Mouse (Mus musculus) adrenal gland, adult 2 months (tissue): ENCODE results near the gene Ech1. TPM values are rescaled to one million over a fixed set of nuclear protein-coding genes. Genes with fewer than 3 reads are reported as not detected.
A peak's percentile ranks its signal among the peaks of the same experiment; 100 is the strongest.

Experiments used
- DNase-seq: peaks from one replicate; pipeline ENCODE4 v3.0.0; 2021
- long read RNA-seq: library from polyadenylated mRNA; stranded (forward); transcript quantifications from one replicate; pipeline ENCODE4 v2.0.0, GENCODE M21; 2021
- polyA plus RNA-seq: library from polyadenylated mRNA; depleted of rRNA; stranded (reverse); fragments of >200 nt; gene quantifications from 2 replicates; pipeline ENCODE4 v1.2.3, GENCODE M21; 2012; rRNA removed
- total RNA-seq, 2 experiments: library from RNA; stranded (reverse); gene quantifications; 2 replicates each; pipeline ENCODE4 v1.2.3; 2021

The Ech1 gene
- 100 to 1,000 TPM; 520 to 711 TPM for total RNA-seq
- 486 and 560 TPM in 2 replicates for polyA plus RNA-seq
- long read RNA-seq, transcript Ech1-201 (10 exons, 1,267 nt): major isoform, 624 of 652 reads
- long read RNA-seq, partial matches to known transcripts: 18 of 652 reads
- long read RNA-seq, other reads (novel, unspliced or antisense): 9 of 652 reads

GRCm38 (mm10) chr7:28824941-28825685, at the start of gene Ech1:
Gene Ech1 (plus strand): TSS chr7:28825217.
- DNase-seq: peak; percentile 93

GRCm38 (mm10) chr7:28778825-28779224, 46.2 kb upstream of the Ech1 start:
- peak; percentile 68 for DNase-seq

GRCm38 (mm10) chr7:28780067-28780658, 44.9 kb upstream of the Ech1 start:
- peak; percentile 86 for DNase-seq

GRCm38 (mm10) chr7:28780857-28781256, 44.2 kb upstream of the Ech1 start:
- peak; percentile 52 for DNase-seq

- DNase-seq: no peak
Observed at GRCm38 (mm10) chr7:28781261-28781663, 43.8 kb upstream of the Ech1 start.

DNA sequence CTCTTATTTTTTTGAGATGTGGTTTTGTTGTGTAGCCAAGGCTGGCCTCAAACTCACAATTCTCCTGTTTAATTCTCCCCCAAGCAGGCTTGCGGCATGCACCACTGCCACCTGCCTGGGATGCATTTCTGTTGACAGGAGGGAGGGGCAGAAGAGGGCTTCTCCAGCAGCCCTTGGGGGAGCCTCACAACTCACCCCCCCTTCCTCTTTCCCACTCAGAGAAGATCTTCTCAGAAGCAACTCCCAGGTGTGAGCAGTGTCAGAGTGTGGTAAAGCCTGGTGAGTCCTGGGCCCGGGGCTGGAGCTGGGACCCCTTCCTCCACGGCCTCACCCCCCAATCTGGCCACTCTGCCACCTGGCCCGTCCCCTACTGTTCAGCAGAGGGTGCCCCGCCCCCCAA, 39.9 kb upstream of the Ech1 start:
- no peak for DNase-seq

DNA sequence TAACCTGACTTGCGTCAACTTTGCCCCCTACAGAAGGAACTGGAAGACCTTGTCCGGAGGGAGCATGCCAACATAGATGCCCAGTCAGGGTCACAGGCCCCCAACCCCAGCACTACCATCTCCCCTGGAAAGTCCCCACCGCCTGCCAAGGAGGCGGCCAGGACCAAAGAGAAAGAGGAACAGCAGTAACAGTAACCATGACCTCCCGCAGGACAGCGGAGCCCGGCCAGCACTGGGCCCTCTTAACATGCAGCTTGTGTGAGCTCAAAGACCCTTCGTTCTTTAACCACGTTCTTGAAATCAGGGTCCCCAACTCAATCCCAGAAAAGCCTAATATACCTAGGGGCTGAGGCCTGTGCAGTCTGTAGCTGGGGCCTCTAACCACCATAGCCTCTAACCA, 37.1 kb upstream of the Ech1 start:
- DNase-seq: no peak

DNA sequence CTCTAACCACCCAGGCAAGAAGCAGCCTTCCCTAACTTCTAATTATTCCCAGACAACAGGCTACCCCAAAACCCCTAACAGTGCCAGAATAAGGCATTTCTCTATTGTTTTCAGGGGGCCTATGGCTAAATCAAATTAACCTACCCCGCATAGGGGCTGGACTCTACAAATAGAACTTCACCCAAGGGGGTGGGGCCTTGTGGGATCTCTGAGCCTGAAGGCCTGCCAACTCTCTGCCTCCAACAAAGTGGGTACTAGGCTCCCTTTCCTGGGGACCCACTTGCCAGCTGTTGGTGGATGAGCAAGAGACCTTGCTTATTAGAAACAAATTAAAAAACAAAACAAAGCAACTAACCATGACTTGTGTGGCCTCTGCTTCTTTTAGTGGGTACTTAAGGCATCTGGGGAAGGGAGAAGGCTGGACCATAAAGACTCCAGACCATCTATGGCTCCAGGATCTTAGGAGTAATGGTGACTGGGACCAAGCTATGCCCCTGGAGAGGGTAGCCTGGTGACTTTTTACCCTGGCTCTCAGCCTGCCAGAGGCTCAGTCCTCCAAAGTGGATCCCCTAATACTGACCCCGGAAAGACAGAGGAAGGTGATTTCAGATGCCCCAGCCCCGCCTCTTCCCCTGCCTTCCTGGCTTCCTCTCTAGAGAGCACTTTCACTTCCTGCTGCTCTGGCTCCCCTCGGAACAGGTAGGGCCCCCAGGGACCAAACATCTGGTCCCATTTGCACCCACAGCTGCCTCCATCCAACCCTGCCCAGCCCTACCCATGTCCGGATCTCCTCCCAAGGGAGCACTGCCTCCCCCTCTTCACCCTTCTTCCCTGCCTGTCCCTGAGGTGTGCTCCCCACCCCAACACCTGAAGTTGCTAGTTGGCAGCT, 36.5 kb upstream of the Ech1 start, which contains the start of gene Rinl:
Gene Rinl, plus strand, starts transcription at position 663 of the 889 bp plus-strand sequence.
- DNase-seq: no peak

DNA sequence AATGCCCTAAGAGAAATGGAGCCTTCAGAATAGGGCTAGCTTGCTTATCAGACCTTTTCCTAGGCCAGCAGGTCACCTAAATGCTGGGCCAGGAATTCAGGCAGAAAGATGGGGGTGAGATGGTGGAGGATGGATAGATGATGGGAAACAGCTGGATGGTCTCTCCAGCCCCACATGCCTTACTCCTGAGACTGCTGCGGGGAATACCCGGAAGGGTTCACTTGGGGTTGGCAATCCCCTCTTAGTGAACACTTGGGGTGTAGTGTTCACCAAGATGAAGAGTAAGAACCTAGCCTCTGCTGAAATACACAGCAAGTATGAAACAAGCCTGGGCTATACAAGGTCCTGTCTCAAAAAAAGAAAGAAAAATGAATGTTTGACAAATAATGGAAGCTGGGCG, 35.8 kb upstream of the Ech1 start:
- DNase-seq: no peak

DNA sequence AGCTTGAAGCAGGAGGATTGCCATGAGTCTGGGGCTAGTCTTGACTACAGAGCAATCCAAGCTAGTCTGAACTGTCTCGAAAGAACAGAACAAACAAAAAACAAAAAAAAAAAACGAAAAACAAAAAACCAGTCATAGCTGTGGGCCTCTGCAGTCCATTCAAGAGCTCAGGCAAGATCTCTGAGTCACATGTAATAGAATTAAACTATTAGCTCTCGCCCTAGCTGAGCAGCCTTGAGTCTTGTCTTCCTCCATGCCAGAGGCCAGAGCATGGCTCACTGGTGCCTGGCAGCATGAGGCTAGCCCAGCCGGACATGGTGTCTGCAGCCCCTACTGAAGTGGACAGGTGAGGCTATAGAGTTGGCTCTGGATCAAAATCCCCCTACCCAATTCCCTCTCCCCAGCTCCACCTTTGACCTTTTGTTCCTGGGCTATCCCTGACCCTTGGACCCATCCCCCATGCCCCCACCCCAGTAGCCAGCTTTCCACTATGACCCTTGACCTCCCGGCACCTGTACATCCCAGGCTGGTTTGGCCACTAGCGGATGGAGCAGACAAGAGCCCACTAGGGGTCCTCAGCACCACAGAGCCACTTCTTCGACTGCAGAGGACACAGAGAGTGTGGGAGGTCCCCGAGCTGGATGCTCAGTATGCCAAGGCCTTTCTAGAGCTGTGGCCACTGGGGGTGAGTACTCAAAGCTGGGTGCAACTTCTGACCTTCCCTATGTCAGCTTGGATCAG, 34.8 kb upstream of the Ech1 start:
- DNase-seq: no peak

DNA sequence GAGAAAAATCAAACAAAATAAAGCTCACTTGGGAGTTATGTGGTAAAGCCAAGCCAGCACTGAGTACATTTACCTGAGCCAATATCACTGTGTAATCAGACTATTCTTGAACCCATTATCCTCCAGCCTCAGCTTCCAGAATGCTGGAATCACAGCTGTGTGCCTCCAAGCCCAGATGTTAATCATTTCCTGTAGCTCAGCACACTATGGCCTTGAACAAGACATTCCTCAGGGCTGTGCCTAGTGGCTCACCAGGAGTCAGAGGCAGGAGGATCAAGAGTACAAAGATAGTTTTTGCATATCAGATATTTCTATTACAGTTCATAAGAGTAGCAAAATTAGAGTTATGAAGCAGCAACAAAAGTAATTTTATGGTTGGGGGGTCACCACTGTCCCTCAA, 33.3 kb upstream of the Ech1 start:
- no peak for DNase-seq

- DNase-seq: no peak
Observed at GRCm38 (mm10) chr7:28792391-28793185, 32.4 kb upstream of the Ech1 start.

DNA sequence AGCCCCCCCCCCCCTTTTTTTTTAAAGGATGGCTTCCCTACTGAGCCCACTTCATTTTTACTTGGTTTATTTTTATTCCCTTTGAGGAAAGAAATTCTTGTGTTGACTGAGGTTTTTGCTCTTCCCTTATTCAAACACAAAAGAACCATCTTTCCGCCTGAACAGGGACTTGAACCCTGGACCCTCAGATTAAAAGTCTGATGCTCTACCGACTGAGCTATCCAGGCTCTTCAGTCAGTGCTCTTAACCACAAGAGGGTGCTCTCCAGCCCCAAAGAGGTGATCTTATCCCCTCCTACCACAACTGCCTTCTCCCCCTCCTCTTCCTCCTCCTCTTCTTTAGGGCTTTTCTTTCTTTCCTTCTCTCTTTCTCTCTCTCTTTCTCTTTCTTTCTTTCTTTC, 31.2 kb upstream of the Ech1 start:
- DNase-seq: no peak

DNA sequence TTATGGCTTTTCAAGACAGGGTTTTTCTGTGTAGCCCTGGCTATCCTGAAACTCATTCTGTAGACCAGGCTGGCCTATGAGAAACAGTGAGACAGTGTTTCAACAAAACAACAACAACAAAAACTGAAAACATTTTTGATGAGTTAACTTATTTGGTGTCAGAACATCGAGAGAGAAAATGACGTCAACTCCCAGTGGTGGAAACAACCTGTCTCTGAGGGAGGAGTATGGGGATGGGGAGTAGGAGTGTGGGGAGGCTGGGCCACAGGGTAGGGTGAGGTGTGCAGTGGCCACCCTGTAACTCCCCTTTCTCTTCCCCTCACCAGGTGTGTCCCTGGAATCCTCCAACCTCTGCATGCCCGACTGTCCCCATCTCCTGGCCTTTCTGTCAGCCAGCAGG, 30.5 kb upstream of the Ech1 start:
- DNase-seq: no peak

DNA sequence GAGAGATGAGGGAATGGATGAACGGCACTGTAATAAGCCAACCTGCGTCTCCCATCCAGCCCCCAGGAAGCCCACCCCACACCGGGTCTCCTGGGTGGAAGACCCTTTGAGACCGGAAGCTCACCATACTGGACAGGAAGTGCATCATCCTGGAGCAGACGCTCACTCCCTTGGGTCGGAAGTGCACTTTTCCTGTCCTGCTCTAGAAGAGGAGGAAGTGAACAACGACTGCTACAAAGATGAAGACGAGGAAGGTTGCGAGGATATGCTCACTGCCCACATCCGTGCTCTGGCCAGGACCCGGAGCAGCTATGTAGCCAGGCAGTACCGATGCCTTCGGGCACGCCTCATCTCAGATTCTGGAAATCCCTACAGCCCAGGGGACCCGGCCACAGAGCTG, 29.2 kb upstream of the Ech1 start:
- DNase-seq: no peak

- peak; percentile 90 for DNase-seq
Observed at GRCm38 (mm10) chr7:28796562-28796975, 28.4 kb upstream of the Ech1 start.

DNA sequence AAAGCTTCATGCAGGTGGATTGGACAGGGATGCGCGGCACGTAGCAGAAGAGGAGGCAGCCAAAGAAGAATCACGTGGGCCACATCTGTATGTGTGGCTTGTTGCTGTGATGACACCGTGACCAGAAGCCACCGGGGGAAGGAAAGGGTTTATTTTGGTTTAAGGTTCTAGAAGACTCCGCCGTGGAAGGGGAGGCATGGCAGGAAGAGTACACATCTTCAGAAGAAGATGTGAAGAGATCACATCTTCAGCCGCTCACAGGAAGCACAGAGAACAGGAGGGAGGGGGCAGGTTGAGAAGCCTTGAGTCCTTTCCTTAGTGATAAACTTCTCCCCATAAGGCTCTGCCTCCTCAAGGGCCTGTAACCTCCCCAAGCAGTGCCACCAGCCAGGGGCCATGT, 25.0 kb upstream of the Ech1 start:
- DNase-seq: no peak

DNA sequence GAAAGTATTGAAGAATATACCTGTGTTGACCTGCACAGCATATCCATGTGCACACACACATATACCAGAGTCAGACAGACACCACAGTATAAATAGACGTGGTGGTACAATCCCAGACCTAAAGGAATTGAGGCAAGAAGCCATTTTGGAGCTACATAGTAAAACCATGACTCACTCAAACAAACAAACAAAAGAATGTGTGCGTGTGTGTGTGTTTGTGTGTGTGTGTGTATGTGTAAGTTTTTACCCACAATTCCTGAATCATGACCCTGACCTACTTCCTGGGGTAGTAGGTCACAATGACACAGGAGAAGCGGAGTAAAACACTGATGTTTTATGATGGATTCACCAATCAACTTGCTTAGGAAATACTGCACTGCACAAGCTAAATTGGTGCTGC, 23.6 kb upstream of the Ech1 start:
- DNase-seq: no peak

DNA sequence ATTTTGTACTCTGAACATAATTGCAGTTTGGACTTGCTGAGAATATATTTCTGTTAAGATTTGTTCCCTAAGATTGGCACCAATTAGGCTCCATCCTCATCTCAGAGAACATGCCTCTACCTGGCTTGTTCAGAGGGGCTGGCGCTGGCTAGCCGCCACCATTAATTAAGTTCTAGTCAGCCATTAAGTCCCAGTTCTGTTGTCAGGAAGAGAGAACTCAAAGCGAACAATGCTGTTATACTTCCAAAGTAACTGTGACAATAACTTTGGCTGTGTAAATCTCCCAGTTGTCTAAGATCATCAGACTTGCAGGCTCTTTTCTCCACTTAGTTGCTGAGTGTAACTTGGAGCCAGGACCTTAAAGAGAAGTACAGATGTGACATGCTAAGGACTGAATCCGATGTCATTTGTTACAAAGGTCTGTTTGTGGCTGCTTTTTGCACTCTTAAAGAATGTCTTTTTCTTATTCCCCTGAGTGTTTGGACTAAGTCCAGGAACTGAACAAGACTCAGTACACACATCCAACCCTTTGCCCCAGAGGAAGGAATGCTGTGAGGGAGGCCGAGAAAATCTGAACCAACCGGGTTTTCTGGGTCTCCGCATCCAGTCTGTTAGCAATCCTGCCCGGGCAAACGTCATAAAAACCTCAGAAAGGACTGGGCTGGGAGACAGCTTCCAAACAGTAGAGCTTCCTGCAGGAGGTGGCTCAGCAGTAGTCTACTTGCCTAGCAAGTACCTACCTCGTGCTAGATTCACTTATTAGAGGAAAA, 22.9 kb upstream of the Ech1 start:
- no peak for DNase-seq
